ENCODE assay signal across 8 mouse cellular contexts in genomic region chr11:54002761-54003717, GRCm38 (mm10). TPM values are rescaled to one million over a fixed set of nuclear protein-coding genes. Genes with fewer than 3 reads are reported as not detected.
DNase-seq lines count a peak whose midpoint lies in the region; ATAC-seq lines count a peak whose summit lies in the region.
"Not testable (repeated sequence)": the region's sequence is repeated elsewhere in the genome, so short reads cannot be mapped to it uniquely, and the experiment has no call there.

No protein-coding gene starts in this region.

- not testable (repeated sequence) for H3K4me3 ChIP-seq in intestine, embryonic 15.5 days (replicated peaks)

- peak; percentile 45 for ATAC-seq in intestine, embryonic 15.5 days

- DNase-seq in adipocyte (ENCODE audit: low spot score) = peak; percentile 87
- peak; percentile 77 to 82 for DNase-seq in cerebellum, postnatal 36 days
- DNase-seq in frontal cortex, postnatal 36 days (ENCODE audit: low spot score in 2 of 2) = peak; percentile 40 to 53
- DNase-seq in left cerebral cortex, postnatal 10 days (ENCODE audit: extremely low spot score in 1 of 2, low spot score in 2 of 2) = peak; percentile 56 to 71
- peak; percentile 54 to 73 for DNase-seq in lung, postnatal 4 days
- DNase-seq in right cerebral cortex, adult 18-20 months = peak; percentile 70
- DNase-seq in urinary bladder, postnatal 36 days (ENCODE audit: low spot score in 2 of 2) = peak; percentile 28 to 41

- H3K27me3 ChIP-seq in intestine, embryonic 15.5 days (replicated peaks) = not testable (repeated sequence)

- not testable (repeated sequence) for H3K4me1 ChIP-seq in intestine, embryonic 15.5 days (replicated peaks)

- H3K9ac ChIP-seq in intestine, embryonic 15.5 days = not testable (repeated sequence)

- not testable (repeated sequence) for H3K36me3 ChIP-seq in intestine, embryonic 15.5 days

- not testable (repeated sequence) for H3K4me2 ChIP-seq in intestine, embryonic 15.5 days (replicated peaks)

- intact Hi-C loops in left cerebral cortex, postnatal 10 days (cut with DNase I) = loop anchor here (1.0 to 2.0 kb wide), 2 partner anchors 51 to 72 kb away; no protein-coding TSS in a partner anchor

- H3K27ac ChIP-seq in intestine, embryonic 15.5 days = not testable (repeated sequence)

- 35% methylated on average over 12 of the region's 12 CpGs for WGBS in intestine, embryonic 15.5 days

- H3K9me3 ChIP-seq in intestine, embryonic 15.5 days = not testable (repeated sequence)

RNA-seq across cellular contexts. Expression of gene Slc22a21, which starts 22.9 kb away (rescaled TPM):
- 6.6 and 8.0 TPM in 2 replicates for polyA plus RNA-seq in intestine, embryonic 15.5 days (2015; fragmentation: Nextera tagmentation; extraction: Ambion mirVana)
- 1 to 10 TPM; 2.4 to 2.9 TPM for total RNA-seq in left cerebral cortex, postnatal 10 days (2021)

RNA-seq across cellular contexts. Expression of gene Slc22a4, which starts 24.9 kb away (rescaled TPM):
- polyA plus RNA-seq in intestine, embryonic 15.5 days (2015; fragmentation: Nextera tagmentation; extraction: Ambion mirVana) = 0.72 and 1.4 TPM in 2 replicates
- total RNA-seq in left cerebral cortex, postnatal 10 days (2021) = 1 to 10 TPM; 3.7 to 7.1 TPM

Comparison
In these comparisons a context has a peak if more than half of its experiments do, and no peak if none do; other contexts are left out.
1. DNase-seq: peak in every context shown above with its lines; median percentile 87 in adipocyte; 80 in cerebellum, postnatal 36 days; 70 in right cerebral cortex, adult 18-20 months; 64 in left cerebral cortex, postnatal 10 days; 64 in lung, postnatal 4 days; 46 in frontal cortex, postnatal 36 days; 34 in urinary bladder, postnatal 36 days.